Mouse (Mus musculus): ENCODE measurements around the gene Gatd1.
"Not testable (repeated sequence)": the region's sequence is repeated elsewhere in the genome, so short reads cannot be mapped to it uniquely, and the experiment has no call there.

Gene Gatd1

GRCm38 (mm10) chr7:141429310-141429709, 15.4 kb upstream of the Gatd1 start, which contains the start of gene Cend1:
TSS of gene Cend1 (minus strand) at chr7:141429491.
- DNase-seq (ENCODE audit: low spot score in 2 of 2) = peak; percentile 93 to 95

- no peak for DNase-seq (ENCODE audit: low spot score in 2 of 2)
Measured at GRCm38 (mm10) chr7:141428701-141429100, 14.8 kb upstream of the Gatd1 start.

GRCm38 (mm10) chr7:141426948-141427730, 13.2 kb upstream of the Gatd1 start:
- DNase-seq (ENCODE audit: low spot score in 2 of 2) = peak in 1 of 2 experiments; percentile 34

- no peak for DNase-seq (ENCODE audit: low spot score in 2 of 2)
Measured at GRCm38 (mm10) chr7:141423811-141424210, 9.9 kb upstream of the Gatd1 start.

GRCm38 (mm10) chr7:141420030-141420702, 6.2 kb upstream of the Gatd1 start:
- no peak for DNase-seq (ENCODE audit: low spot score in 2 of 2)

GRCm38 (mm10) chr7:141418970-141419369, 5.0 kb upstream of the Gatd1 start:
- peak in 1 of 2 experiments; percentile 74 for DNase-seq (ENCODE audit: low spot score in 2 of 2)

GRCm38 (mm10) chr7:141417731-141418681, 4.1 kb upstream of the Gatd1 start:
- DNase-seq (ENCODE audit: low spot score in 2 of 2) = no peak

- no peak for DNase-seq (ENCODE audit: low spot score in 2 of 2)
Measured at GRCm38 (mm10) chr7:141416144-141416841, 2.4 kb upstream of the Gatd1 start.

GRCm38 (mm10) chr7:141413331-141413730, 605 bp downstream of the Gatd1 start:
- DNase-seq (ENCODE audit: low spot score in 2 of 2) = no peak

- no peak for DNase-seq (ENCODE audit: low spot score in 2 of 2)
Measured at GRCm38 (mm10) chr7:141411667-141412066, 2.3 kb downstream of the Gatd1 start.

- DNase-seq (ENCODE audit: low spot score in 2 of 2) = no peak
Measured at GRCm38 (mm10) chr7:141410631-141411030, 3.3 kb downstream of the Gatd1 start.

GRCm38 (mm10) chr7:141408833-141409232, 5.1 kb downstream of the Gatd1 start:
- DNase-seq (ENCODE audit: low spot score in 2 of 2) = peak; percentile 83 to 91

GRCm38 (mm10) chr7:141407670-141408069, 6.3 kb downstream of the Gatd1 start:
- not testable (repeated sequence) for DNase-seq (ENCODE audit: low spot score in 2 of 2)

GRCm38 (mm10) chr7:141405466-141405865, 8.5 kb downstream of the Gatd1 start:
- DNase-seq (ENCODE audit: low spot score in 2 of 2) = no peak

GRCm38 (mm10) chr7:141403305-141403704, 10.6 kb downstream of the Gatd1 start:
- peak in 1 of 2 experiments; percentile 64 for DNase-seq (ENCODE audit: low spot score in 2 of 2)

- no peak for DNase-seq (ENCODE audit: low spot score in 2 of 2)
Measured at GRCm38 (mm10) chr7:141395348-141395747, 18.6 kb downstream of the Gatd1 start.

GRCm38 (mm10) chr7:141394771-141395170, 19.2 kb downstream of the Gatd1 start:
- DNase-seq (ENCODE audit: low spot score in 2 of 2) = peak; percentile 59 to 74

GRCm38 (mm10) chr7:141394158-141394557, 19.8 kb downstream of the Gatd1 start:
- no peak for DNase-seq (ENCODE audit: low spot score in 2 of 2)

- no peak for DNase-seq (ENCODE audit: low spot score in 2 of 2)
Measured at GRCm38 (mm10) chr7:141392552-141393222, 21.2 kb downstream of the Gatd1 start.

Measured in right cerebral cortex, postnatal 10 days (tissue).